Mouse (Mus musculus) R1 (cell line): ENCODE measurements around the gene Usp12.
"Not testable (repeated sequence)": the region's sequence is repeated elsewhere in the genome, so short reads cannot be mapped to it uniquely, and the experiment has no call there.

Experiments
- DNase-seq: peaks from one replicate; pipeline ENCODE4 v3.0.0-alpha.2; 2018; ENCODE audit warnings: low read depth, low spot score

Gene Usp12

DNA sequence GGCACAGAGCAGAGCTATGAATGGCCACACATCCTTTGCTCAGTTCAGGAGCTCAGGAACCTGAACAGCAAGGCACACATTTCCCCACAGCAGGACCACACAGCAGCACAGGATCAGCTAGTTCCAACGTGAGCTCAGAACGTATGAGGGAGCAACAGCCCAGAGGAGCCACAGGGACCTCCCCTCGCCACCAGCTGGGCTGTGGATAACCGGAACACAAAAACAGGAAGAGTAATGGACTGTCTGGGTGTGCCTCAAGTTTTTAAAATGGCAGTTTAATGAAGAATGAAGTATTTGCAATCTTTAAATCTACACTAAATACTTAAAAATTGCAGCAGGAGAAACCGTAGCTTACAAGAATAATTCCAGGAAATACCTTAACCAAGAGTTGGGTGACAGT, 44.9 kb downstream of the Usp12 start:
- DNase-seq = no peak

DNA sequence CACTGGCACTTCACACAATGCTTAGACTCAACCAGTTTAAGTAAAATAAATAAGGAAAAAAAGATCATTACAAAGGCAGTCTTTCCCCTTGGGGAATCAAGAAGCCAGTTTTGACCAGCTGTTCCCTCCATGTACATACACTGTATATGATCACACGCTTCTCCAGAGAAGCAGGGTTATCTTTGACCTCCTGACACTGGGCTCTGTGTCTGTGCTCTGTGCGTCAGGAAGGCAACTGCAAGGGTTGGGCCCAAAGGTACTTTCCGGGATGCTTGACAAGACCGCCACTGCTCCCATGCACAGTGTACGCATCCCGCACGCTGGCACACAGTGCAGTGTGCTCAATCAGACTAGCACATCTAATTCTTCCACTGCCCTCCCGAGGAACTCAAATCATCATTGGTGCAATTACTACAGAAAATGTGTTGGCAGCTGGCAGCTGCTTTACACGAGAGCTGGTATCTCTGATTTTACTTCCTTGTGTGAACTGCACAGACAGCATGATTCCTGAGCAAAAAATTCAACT, 57.8 kb downstream of the Usp12 start:
- DNase-seq = peak; percentile 52

DNA sequence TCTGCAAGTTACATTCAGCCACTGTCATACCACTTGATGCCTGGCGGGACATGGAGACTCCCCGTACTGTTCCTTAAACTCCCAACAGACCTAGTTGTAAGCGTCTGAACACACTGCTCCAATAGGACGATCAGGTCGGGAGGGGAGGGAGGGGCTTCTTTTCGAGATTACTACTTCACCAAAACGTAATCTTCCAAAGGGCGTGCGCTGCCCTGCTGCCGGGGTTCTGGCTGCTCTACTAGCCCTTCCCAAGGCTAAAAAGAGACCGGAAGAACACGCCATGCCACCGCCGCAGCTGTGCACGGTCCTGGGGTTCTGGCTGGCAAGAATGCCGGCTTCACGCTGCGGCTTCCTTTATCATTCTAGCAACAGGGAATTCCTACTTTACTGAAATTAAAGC, 58.5 kb downstream of the Usp12 start:
- DNase-seq = peak; percentile 92

DNA sequence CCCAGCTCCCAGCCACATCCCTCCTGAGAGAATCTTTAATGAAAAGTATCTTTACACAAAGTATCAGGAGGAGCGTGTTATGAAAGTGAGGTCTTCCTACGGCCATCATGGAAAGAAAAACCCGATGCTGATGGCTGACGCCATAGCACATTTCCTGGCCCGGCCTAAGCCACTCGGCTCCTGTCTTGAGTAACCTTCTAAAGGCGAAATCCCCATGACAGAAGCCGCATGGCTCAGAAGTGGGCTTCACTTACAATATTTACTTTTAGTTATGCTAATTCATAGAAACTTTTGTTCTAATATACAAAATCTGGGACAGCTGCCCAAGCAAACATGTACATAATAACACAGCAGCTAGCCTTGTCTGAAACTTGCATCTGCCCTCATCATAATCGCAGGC, 59.8 kb downstream of the Usp12 start:
- DNase-seq = not testable (repeated sequence)

DNA sequence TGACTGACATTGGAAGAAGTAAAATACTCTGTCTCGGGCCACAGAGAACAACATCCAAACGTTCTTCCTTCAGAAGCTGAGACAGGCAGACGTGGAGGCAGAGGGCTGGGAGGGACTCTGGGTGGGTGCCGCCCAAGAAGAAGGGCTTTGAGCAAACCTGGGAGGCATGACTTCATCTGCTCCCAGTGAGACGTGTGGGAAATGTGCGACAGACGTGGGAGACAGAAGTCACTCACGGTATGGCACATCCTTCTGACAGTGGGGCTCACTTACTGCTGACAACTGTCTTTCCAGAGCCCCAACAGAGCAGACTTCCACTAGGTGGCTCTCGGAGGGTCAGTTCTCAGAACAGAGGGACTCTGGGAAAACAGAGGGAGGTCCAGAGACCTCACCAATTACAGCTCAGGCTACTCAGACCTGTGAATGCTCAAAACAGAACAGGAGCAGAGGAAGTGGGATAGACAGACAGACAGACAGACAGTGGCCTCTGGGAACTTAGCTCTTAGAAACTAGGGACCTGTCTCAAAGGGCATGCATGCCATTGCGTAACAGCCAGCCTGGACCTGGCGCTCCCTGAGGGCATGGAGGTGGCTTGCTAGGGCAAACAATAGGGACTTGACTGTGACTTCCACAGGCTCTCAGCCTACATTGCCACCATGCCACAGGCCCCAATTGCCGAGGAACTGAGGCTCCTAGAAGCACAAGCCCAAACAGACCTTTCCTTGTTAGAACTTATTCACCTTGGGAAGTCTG, 60.7 kb downstream of the Usp12 start:
- DNase-seq = peak; percentile 18

DNA sequence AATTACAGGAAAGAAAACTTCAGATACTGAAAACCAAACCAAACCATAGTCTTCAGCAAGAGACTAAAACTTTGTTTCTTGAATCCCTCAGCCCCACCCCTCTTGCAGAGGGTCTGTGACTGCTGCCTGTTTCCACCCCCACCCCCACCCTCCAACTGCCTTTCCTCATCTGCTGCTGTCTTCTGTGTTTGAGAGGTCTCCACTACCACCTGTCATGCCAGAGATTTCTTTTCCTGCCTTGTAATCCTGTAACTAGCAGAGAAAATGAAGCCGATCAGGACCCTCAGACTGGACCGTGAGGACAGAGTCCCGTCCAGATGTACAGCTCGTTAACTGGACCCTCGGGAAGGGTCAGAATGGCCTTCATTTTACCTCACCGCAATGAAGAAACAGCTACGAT, 61.4 kb downstream of the Usp12 start:
- no peak for DNase-seq

DNA sequence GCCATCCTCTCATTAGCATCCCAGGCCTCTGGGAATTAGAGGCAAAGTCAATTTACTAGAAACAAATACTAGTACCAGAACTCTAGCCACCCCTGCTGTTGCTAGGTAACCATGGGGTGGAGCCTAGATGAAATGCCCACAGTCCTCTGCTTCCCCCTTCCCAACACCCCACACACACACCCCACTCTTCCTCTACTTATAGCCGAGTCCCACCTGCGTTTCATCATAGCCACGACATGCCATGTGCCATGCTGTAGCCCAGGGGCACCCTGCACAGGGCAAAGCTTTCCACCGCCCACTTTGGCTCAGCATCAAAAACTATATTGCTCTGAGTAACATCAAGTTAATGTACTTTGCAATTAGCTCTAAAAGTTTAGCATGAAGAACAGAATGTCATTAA, 67.8 kb downstream of the Usp12 start:
- peak; percentile 19 for DNase-seq

DNA sequence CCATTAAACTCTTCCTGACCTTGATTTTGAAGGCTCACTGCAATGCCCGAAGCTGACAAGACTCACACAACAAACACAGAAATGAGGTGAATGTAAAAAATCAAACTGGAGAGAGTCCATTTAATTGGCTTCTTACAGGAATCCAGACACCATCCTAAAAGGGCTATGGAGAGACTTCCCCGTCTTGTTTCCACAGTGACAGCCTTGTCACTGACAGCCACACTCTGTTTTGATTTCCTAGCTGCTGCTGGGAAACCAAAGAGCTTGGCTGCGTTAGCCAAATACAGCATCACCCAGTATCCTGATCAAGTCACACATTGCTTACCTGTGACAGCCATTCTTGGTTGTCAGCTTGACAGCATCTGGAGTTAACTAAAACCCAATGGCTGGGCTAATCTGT, 69.8 kb downstream of the Usp12 start:
- DNase-seq = no peak

DNA sequence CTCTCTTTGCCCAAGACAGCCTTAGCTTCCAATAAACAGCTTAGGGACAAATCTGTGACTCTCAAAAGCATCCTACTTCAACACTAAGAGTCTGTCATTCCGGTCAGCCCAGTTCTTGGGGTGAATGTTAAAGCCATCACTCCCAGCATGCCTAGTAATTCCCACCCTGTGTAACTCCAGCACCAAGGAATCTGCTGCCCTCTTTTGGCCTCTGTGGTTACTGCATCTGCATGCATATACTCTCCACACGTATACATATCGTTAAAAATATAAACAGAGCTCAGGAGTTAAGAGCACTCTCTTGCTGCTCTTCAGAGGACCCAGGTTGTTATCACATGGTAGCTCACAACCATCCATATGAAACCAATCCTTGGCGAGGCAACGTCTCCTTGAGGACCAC, 71.4 kb downstream of the Usp12 start:
- DNase-seq = peak; percentile 80

DNA sequence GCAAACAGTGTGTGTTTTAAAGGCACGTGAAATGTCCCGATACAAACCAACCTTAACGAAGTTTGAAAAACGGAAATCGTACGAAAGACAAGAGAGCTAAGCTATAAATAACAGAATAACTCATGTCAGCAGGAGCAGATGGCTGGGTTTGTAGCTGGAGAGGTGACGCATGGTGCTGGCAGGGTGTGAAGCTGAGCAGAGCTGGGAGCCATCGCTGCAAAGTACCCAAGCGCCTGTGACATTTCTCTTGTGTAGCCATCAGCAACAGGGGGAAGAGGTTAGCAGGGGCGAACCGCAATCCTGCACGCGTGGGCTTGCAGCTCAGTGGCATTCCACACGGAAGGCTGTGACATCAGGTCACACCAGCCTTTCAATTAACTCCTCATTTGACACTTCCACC, 72.6 kb downstream of the Usp12 start:
- DNase-seq = no peak

DNA sequence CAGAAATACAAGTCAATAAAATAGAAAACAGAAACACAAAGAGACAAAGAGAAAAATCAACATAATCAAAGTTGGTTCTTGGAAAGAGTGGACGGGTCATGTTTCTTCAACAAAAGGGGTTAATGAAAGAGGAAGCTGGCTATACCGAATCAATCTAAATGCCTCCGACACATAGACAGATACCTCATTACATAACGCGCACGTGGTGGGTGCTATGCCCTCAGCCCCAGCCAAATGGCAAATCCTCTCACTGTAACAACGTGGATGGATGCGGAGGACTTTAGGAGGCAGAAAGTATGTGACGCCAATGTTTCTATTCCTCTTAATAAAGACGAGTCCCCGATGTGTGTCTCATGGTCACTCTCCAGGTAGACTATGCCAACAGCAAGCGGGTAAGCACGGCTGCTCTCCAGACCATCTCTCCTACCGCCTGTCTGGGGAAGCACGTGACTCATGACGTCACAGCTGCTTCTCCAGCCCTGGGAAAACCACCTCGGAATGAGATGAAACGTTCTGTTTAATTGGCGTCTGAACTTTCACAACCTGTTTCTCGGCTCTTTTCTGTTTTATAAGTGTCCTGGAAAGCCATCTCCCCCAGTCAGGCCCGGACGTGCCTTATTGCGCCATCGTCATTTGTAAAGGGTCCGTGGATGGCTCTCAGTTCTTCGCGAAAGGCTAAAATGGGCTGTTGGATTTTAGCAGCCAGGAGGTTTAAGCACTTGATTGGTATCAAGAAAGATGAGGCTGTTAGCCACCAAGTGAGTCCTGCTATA, 75.0 kb downstream of the Usp12 start:
- DNase-seq = peak; percentile 58

DNA sequence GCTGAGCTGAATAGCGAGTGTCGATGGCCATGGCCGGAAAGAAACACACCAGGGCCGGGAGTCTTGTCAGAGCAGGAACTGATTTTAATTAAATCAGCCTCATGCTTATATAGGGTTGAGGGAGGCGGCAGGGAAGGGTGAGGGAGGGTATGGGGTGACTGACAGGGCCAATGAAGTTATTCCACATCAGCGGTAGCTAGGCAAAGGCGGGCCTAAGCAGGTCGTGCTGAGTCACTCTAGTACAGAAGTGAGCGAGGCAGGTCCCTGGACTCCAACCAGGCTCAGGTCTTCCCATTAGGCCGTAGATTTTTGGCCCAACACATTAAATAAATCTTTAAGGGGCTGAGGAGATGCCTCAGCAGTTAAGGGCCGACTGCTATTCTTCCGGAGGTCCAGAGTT, 81.0 kb downstream of the Usp12 start:
- DNase-seq = peak; percentile 75

DNA sequence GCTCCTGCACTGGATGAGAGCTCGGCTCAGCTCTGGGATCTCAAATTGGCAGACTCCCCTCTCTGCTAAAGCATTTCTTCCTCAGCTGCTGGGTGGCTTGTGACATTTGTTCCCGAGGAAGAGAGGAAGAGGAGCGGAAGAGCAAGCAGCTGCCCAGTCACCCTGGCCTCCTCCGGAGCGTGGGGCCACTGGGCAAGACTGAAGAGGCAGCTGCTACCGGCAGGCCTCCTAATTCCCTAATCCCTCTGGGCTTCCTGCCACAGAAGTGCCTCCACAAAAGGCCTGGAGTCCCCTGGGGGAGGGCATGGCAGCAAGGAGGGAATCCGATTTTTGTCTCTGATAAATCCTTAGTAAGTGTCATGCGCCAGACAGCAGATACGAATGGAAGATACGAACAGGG, 81.7 kb downstream of the Usp12 start:
- no peak for DNase-seq

DNA sequence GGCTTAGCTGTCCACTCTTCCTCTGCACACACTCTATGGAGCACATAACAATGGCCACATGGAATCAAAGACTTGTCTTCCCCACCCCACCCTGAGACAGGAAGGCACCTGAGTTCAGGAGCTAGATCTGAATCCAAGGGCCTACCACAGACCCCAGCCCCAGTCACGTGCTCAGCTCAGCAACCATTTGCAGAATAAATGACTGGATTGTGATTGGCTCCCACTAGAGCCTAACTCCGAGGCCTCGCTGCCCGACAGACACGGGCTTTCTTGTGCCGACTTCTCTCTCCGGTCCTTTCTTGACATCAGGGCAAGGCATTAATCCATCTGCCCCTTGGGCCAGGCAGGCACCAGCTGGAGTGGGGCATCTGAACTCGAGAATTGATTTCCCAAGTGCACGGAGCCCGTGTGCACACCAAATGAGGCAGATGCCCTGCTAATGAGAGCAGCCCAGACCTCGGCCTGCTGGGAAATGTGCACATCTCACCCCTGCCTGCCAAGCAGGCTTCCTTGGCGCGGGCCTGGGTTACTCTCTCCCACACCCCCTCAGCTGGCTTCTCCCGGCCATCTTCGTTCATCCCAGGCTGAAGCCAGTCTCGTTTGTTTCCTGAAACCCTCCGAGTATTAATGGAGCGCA, 82.4 kb downstream of the Usp12 start:
- DNase-seq = peak; percentile 59

DNA sequence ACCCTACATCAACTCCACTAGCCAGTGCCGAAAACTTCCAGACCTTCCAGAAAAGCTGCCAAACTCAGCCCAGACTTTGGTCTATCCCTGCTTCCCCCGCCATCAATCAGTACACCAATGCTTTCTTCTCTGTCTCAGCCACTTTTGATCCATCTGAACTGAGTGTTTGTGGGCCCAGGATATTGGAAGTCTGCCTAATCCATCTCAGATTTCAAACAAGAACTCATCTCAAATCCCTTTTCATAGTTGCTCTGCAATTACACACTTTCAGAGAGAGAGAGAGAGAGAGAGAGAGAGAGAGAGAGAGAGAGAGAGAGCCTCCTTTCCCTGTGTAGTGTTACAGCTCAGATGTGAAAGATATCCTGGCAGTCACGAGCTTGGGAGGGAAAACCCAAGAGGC, 85.4 kb downstream of the Usp12 start:
- DNase-seq = no peak

DNA sequence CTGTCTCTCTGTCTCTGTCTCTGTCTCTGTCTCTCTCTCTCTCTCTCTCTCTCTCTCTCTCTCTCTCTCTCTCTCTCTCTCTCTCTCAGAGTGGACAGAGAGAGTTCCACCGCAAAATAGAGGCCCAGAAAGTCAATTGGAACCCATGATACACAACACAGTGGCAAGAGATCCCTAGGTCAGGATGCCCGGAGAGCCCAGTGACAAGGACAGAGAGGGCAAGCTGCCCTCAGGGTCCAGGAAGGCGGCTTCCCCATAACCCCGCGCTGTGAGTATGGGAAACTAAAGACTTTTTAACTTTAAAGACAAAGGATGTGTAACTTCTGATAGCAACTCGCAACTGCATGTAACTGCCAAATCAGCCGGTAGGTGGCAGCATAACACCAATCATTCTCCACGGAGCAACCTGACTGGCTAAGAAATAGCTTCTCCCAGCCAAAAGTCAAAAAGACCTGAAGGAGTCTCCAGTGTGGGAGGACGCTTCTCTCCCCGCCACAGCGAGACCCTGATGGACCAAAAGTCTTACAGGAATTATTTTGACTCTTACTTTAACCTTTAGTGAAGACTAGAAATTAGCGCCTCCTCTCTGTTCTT, 88.9 kb downstream of the Usp12 start:
- peak; percentile 84 for DNase-seq

DNA sequence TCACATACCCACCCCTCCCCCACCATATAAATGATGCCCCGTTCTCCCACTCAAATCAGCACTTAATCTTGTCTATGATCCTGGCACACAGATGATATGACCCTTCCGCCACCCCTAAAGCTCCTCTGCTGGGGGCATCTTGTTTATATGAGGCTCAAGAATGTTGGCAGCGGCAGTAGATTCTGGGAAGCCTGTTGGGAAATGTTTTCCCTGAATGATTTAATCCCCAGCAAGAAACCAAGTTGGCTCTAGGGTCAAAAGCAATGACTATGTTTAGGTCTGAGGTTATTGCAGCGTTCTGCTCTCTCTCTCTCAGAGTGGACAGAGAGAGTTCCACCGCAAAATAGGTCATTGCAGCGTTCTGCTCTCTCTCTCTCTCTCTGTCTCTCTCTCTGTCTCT, 89.4 kb downstream of the Usp12 start:
- no peak for DNase-seq

DNA sequence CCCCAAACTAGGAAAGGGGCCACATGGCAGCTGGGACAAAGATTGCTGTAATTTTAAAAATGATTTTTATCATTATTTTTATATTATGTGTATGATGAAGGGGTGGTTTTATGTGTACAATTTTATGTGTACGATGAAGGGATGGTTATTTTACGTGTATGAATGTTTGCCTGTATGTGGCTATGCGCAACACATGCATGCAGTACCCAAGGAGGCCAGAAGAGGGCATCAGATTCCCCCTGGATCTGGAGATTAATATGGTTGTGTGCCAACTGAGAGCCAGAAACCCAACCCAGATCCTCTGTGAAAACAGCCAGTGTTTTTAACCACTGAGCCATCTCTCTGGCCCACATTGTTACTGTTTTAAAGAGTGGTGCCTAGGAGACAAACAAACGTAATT, 90.6 kb downstream of the Usp12 start:
- DNase-seq = peak; percentile 61

DNA sequence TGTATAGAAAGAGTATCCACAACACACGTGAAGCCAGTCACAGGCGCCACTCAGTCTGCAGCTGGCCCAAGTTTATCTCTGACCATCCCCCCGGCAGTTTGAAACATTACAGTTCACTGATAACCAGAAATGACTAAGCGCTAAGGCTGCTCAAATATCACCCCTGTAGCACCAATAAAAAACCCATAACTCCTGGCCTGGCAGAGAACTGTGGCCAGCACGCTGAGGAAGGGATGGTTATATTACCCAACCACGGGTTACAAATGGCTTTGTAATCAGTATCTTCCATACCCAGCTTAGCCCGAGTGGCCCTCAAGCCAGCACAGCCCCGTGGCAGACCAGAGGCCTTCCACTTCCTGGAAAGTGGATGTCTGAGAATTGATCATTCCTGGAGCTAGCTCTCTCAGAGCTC, 91.1 kb downstream of the Usp12 start:
- no peak for DNase-seq

DNA sequence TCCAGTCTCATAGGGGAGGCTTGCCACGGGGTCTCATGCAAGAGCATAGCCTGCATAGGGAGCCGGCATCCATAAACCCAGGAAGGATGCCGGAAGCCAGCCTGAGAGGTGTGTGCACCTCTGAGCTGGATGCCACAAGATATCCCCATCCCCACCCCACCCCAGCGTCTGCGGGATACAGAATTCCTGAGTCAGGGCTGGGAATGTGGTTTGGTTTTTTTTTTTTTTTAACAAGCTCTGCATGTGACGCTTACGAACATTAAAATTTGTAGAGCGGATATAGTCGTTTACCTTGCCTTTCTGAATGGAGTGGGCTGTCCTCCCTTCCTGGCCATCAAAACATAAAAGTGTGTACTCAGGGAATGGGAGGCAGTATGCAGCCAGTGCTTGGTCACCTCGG, 94.7 kb downstream of the Usp12 start:
- peak; percentile 59 for DNase-seq

DNA sequence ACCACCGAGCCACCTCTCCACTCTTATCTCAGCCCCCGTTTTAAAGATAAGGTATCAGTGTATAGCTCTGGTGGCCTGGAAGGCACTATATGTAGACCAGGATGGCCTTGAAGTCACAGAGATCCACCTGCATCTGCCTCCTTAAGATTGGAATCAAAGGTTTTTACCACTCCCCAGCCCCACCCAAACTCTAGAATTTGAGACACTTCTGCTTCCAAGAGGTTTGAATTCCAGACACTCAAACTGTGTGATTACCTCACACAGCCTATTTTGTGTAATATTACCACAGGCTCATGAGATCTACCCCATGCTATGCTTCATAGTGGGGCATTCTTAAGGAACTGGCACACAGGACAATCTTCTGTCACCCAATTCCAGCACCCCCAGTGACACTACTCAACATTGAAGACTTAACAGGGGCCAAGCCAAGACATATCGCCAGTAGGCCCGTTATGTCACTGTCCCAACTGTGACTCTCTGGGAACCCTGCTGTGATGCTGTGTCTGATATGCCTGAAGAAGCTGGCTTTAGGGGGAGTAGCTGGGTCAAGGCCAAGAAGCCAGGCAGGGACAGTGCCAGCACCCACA, 95.3 kb downstream of the Usp12 start:
- peak; percentile 54 for DNase-seq

DNA sequence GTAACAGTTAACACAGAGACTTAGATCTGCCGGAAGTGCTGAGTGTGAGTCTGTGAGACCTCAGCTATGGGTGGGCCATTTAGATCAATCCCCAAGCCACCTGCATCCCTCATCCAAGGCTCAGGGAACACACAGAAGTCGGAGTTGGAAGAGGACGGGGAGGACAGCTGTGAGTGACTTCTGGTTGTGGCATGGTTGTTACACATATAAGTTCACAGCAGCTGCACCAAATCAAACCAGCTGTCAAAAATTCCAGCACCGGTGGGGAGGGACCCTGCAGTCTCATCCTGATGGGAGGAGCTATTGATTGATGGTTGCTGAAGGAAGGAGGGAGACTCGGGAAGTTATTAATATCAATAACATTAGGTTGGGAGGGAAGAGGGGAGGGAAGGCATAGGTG, 99.3 kb downstream of the Usp12 start:
- no peak for DNase-seq
